Mouse (Mus musculus) colon, adult 2 months (tissue): ENCODE results near the gene Hkdc1. TPM values are rescaled to one million over a fixed set of nuclear protein-coding genes. Genes with fewer than 3 reads are reported as not detected.

Experiments
- polyA plus RNA-seq: library from polyadenylated mRNA; depleted of rRNA; stranded (reverse); fragments of >200 nt; gene quantifications from 2 replicates; pipeline ENCODE4 v1.2.3, GENCODE M21; 2012; rRNA removed

The Hkdc1 gene
- polyA plus RNA-seq = 7.9 and 14.6 TPM in 2 replicates

GRCm38 (mm10) chr10:62422255-62422654 is at the start of gene Hkdc1:
Gene Hkdc1 (minus strand): TSS chr10:62422491.

GRCm38 (mm10) chr10:62449364-62450279 is 27.3 kb upstream of the Hkdc1 start, which contains the start of the genes 4930507D05Rik and Supv3l1:
Gene 4930507D05Rik (plus strand): TSS chr10:62449489.
Gene Supv3l1 (minus strand): TSS chr10:62449738.

GRCm38 (mm10) chr10:62379808-62380207 is 42.5 kb downstream of the Hkdc1 start, which contains the start of gene Hk1:
Gene Hk1 (minus strand): TSS chr10:62379908.

Other genes starting within 250 kb of the Hkdc1 start
- 267 and 271 TPM in 2 replicates for gene Tspan15, start 191.2 kb downstream of the Hkdc1 start, polyA plus RNA-seq
- 19.3 and 24.5 TPM in 2 replicates for gene Tacr2, start 170.1 kb downstream of the Hkdc1 start, polyA plus RNA-seq
- gene Hk1, start 42.6 kb downstream of the Hkdc1 start, polyA plus RNA-seq = 87.9 and 91.0 TPM in 2 replicates
- not detected in 2 replicates for gene 4930507D05Rik, start 27.0 kb upstream of the Hkdc1 start, polyA plus RNA-seq
- 10.7 and 11.9 TPM in 2 replicates for gene Supv3l1, start 27.2 kb upstream of the Hkdc1 start, polyA plus RNA-seq
- gene Vps26a, start 64.3 kb upstream of the Hkdc1 start, polyA plus RNA-seq = 4.7 and 4.8 TPM in 2 replicates
- gene Srgn, start 105.0 kb upstream of the Hkdc1 start, polyA plus RNA-seq = 6.4 and 9.5 TPM in 2 replicates
- 34.7 and 39.4 TPM in 2 replicates for gene Kif1bp, start 156.0 kb upstream of the Hkdc1 start, polyA plus RNA-seq
- 5.8 and 6.5 TPM in 2 replicates for gene Ddx21, start 179.8 kb upstream of the Hkdc1 start, polyA plus RNA-seq
- 6.9 and 7.8 TPM in 2 replicates for gene Ddx50, start 228.7 kb upstream of the Hkdc1 start, polyA plus RNA-seq